Mouse (Mus musculus) ES-CJ7 (cell line): ENCODE data around the gene Ifitm2.
"Not testable (repeated sequence)": the region's sequence is repeated elsewhere in the genome, so short reads cannot be mapped to it uniquely, and the experiment has no call there.

ENCODE experiments used
- DNase-seq: peaks from one replicate; pipeline ENCODE4 v3.0.0; 2011; ENCODE audit warnings: low read depth, low spot score

Gene Ifitm2

GRCm38 (mm10) chr7:140955758-140956555, at the start of gene Ifitm2, which contains the start of gene Gm45717:
Ifitm2 (minus strand) TSS chr7:140955987.
Gm45717 (minus strand) TSS chr7:140955937.
- peak; percentile 97 for DNase-seq

- DNase-seq = no peak
These were observed 47.6 kb upstream of the Ifitm2 start for GRCm38 (mm10) chr7:141003248-141004010.

GRCm38 (mm10) chr7:141000881-141001708, 45.3 kb upstream of the Ifitm2 start:
- DNase-seq = no peak

- no peak for DNase-seq
These were observed 43.3 kb upstream of the Ifitm2 start for GRCm38 (mm10) chr7:140998853-140999700.

- no peak for DNase-seq
These were observed 42.0 kb upstream of the Ifitm2 start for GRCm38 (mm10) chr7:140997817-140998216.

GRCm38 (mm10) chr7:140991117-140991689, 35.4 kb upstream of the Ifitm2 start:
- no peak for DNase-seq

- DNase-seq = no peak
These were observed 34.8 kb upstream of the Ifitm2 start for GRCm38 (mm10) chr7:140990622-140991021.

GRCm38 (mm10) chr7:140990185-140990584, 34.4 kb upstream of the Ifitm2 start:
- DNase-seq = no peak

- DNase-seq = no peak
These were observed 33.2 kb upstream of the Ifitm2 start for GRCm38 (mm10) chr7:140989022-140989421.

GRCm38 (mm10) chr7:140987182-140988138, 31.7 kb upstream of the Ifitm2 start:
- DNase-seq = no peak

GRCm38 (mm10) chr7:140982971-140983370, 27.2 kb upstream of the Ifitm2 start:
- DNase-seq = no peak

GRCm38 (mm10) chr7:140981704-140982103, 25.9 kb upstream of the Ifitm2 start:
- no peak for DNase-seq

GRCm38 (mm10) chr7:140976720-140977119, 20.9 kb upstream of the Ifitm2 start:
- DNase-seq = not testable (repeated sequence)

GRCm38 (mm10) chr7:140975465-140975864, 19.7 kb upstream of the Ifitm2 start:
- no peak for DNase-seq

- DNase-seq = no peak
These were observed 19.2 kb upstream of the Ifitm2 start for GRCm38 (mm10) chr7:140974940-140975339.

- DNase-seq = peak; percentile 62
These were observed 17.8 kb upstream of the Ifitm2 start for GRCm38 (mm10) chr7:140973396-140974165.

- DNase-seq = no peak
These were observed 15.8 kb upstream of the Ifitm2 start for GRCm38 (mm10) chr7:140971479-140972171.

- no peak for DNase-seq
These were observed 15.1 kb upstream of the Ifitm2 start for GRCm38 (mm10) chr7:140970931-140971330.
